Mouse (Mus musculus): ENCODE measurements at regions not wholly inside any gene's neighbourhood (a gene's known extent, or its start where the extent isn't known, plus 50 kb on each side); places are given as distances from the start of the nearest gene placed in this dataset.

GRCm38 (mm10) chr13:112152614-112153550 lies 135.4 kb upstream of the Ankrd55 start:
- Histone ChIP-seq H3K9me3 (replicated peaks; ENCODE audit: control insufficient read depth, low read length) (0 out of 2 replicates have a peak, but pooled peaks cover 3% of the 10 kb centered on the region), H3K27me3 (replicated peaks; ENCODE audit: control insufficient read depth, insufficient read depth, low read length) (no peaks in the 10 kb centered on the region), H3K27ac (ENCODE audit: low read depth, low read length) (no peak overlapping the region), H3K9ac (ENCODE audit: low read length) (peak overlapping the region; percentile 18; the same call in 1 of the 2 replicates), H3K4me3 (ENCODE audit: low read depth, low read length) (no peak overlapping the region), H3K4me1 (ENCODE audit: control insufficient read depth, insufficient read depth, low read length) (peaks cover 10% of the 10 kb centered on the region; the same call in 1 of the 2 replicates), H3K36me3 (ENCODE audit: control insufficient read depth, insufficient read depth, low read length) (no peaks in the 10 kb centered on the region), H3K4me2 (ENCODE audit: low read length) (peak overlapping the region; percentile 30)
- WGBS = 17% methylated on average over 27 of the region's 27 CpGs
- DNase-seq (ENCODE audit: low spot score) (peak; percentile 17), ATAC-seq (peak; percentile 26; the same call in 1 of the 2 replicates)

- Histone ChIP-seq H3K36me3 (ENCODE audit: control insufficient read depth, insufficient read depth, low read length) (no peaks in the 10 kb centered on the region), H3K4me1 (ENCODE audit: control insufficient read depth, insufficient read depth, low read length) (peaks cover 10% of the 10 kb centered on the region; the same call in 1 of the 2 replicates), H3K9me3 (replicated peaks; ENCODE audit: control insufficient read depth, low read length) (0 out of 2 replicates have a peak, but pooled peaks cover 3% of the 10 kb centered on the region), H3K27me3 (replicated peaks; ENCODE audit: control insufficient read depth, insufficient read depth, low read length) (no peaks in the 10 kb centered on the region), H3K4me2 (ENCODE audit: low read length) (no peak overlapping the region), H3K9ac (ENCODE audit: low read length) (no peak overlapping the region), H3K27ac (ENCODE audit: low read depth, low read length) (no peak overlapping the region), H3K4me3 (ENCODE audit: low read depth, low read length) (no peak overlapping the region)
- DNase-seq (ENCODE audit: low spot score) (peak; percentile 30), ATAC-seq (no peak)
- 46% methylated on average over 4 of the region's 4 CpGs for WGBS
Observed at GRCm38 (mm10) chr13:112153681-112154127, 134.5 kb upstream of the Ankrd55 start.

- H3K36me3 ChIP-seq (ENCODE audit: control insufficient read depth, insufficient read depth, low read length) = no peaks in the 10 kb centered on the region
- H3K4me3 ChIP-seq (ENCODE audit: low read depth, low read length) = no peak overlapping the region
- ATAC-seq (peak; percentile 37; the same call in 1 of the 2 replicates), DNase-seq (ENCODE audit: low spot score) (no peak)
- no peak overlapping the region for H3K9ac ChIP-seq (ENCODE audit: low read length)
- no peak overlapping the region for H3K27ac ChIP-seq (ENCODE audit: low read depth, low read length)
- 0 out of 2 replicates have a peak, but pooled peaks cover 3% of the 10 kb centered on the region for H3K9me3 ChIP-seq (replicated peaks; ENCODE audit: control insufficient read depth, low read length)
- H3K4me1 ChIP-seq (ENCODE audit: control insufficient read depth, insufficient read depth, low read length) = peaks cover 6% of the 10 kb centered on the region
- 81% methylated on average over 9 of the region's 9 CpGs for WGBS
- H3K27me3 ChIP-seq (replicated peaks; ENCODE audit: control insufficient read depth, insufficient read depth, low read length) = no peaks in the 10 kb centered on the region
- H3K4me2 ChIP-seq (ENCODE audit: low read length) = no peak overlapping the region
Observed at GRCm38 (mm10) chr13:112159430-112160172, 128.7 kb upstream of the Ankrd55 start.

GRCm38 (mm10) chr13:112160173-112160641 lies 128.0 kb upstream of the Ankrd55 start:
- H3K27me3 ChIP-seq (replicated peaks; ENCODE audit: control insufficient read depth, insufficient read depth, low read length) = no peaks in the 10 kb centered on the region
- 0 out of 2 replicates have a peak, but pooled peaks cover 3% of the 10 kb centered on the region for H3K9me3 ChIP-seq (replicated peaks; ENCODE audit: control insufficient read depth, low read length)
- H3K27ac ChIP-seq (ENCODE audit: low read depth, low read length) = no peak overlapping the region
- no peak overlapping the region for H3K4me2 ChIP-seq (ENCODE audit: low read length)
- H3K9ac ChIP-seq (ENCODE audit: low read length) = no peak overlapping the region
- no peaks in the 10 kb centered on the region for H3K36me3 ChIP-seq (ENCODE audit: control insufficient read depth, insufficient read depth, low read length)
- ATAC-seq = peak; percentile 48; the same call in 1 of the 2 replicates
- H3K4me3 ChIP-seq (ENCODE audit: low read depth, low read length) = no peak overlapping the region
- WGBS = 60% methylated on average over 2 of the region's 2 CpGs
- DNase-seq (ENCODE audit: low spot score) = peak; percentile 34
- peaks cover 6% of the 10 kb centered on the region for H3K4me1 ChIP-seq (ENCODE audit: control insufficient read depth, insufficient read depth, low read length)

GRCm38 (mm10) chr13:112160726-112161125 lies 127.5 kb upstream of the Ankrd55 start:
- DNase-seq (ENCODE audit: low spot score) (no peak), ATAC-seq (no peak)
- H3K36me3 ChIP-seq (ENCODE audit: control insufficient read depth, insufficient read depth, low read length) = no peaks in the 10 kb centered on the region
- H3K4me1 ChIP-seq (ENCODE audit: control insufficient read depth, insufficient read depth, low read length) = peaks cover 8% of the 10 kb centered on the region
- H3K27me3 ChIP-seq (replicated peaks; ENCODE audit: control insufficient read depth, insufficient read depth, low read length) = no peaks in the 10 kb centered on the region
- H3K27ac ChIP-seq (ENCODE audit: low read depth, low read length) = no peak overlapping the region
- no peak overlapping the region for H3K9ac ChIP-seq (ENCODE audit: low read length)
- no peak overlapping the region for H3K4me3 ChIP-seq (ENCODE audit: low read depth, low read length)
- no peak overlapping the region for H3K4me2 ChIP-seq (ENCODE audit: low read length)
- 0 out of 2 replicates have a peak, but pooled peaks cover 3% of the 10 kb centered on the region for H3K9me3 ChIP-seq (replicated peaks; ENCODE audit: control insufficient read depth, low read length)
- 72% methylated on average over 2 of the region's 2 CpGs for WGBS

- no peak overlapping the region for H3K4me2 ChIP-seq (ENCODE audit: low read length)
- H3K27me3 ChIP-seq (replicated peaks; ENCODE audit: control insufficient read depth, insufficient read depth, low read length) = no peaks in the 10 kb centered on the region
- ATAC-seq (no peak), DNase-seq (ENCODE audit: low spot score) (no peak)
- peaks cover 18% of the 10 kb centered on the region for H3K4me1 ChIP-seq (ENCODE audit: control insufficient read depth, insufficient read depth, low read length)
- no peak overlapping the region for H3K27ac ChIP-seq (ENCODE audit: low read depth, low read length)
- 98% methylated on average over 2 of the region's 2 CpGs for WGBS
- no peaks in the 10 kb centered on the region for H3K36me3 ChIP-seq (ENCODE audit: control insufficient read depth, insufficient read depth, low read length)
- H3K4me3 ChIP-seq (ENCODE audit: low read depth, low read length) = no peak overlapping the region
- H3K9ac ChIP-seq (ENCODE audit: low read length) = no peak overlapping the region
- 0 out of 2 replicates have a peak, but pooled peaks cover 3% of the 10 kb centered on the region for H3K9me3 ChIP-seq (replicated peaks; ENCODE audit: control insufficient read depth, low read length)
Observed at GRCm38 (mm10) chr13:112161886-112162285, 126.4 kb upstream of the Ankrd55 start.

GRCm38 (mm10) chr13:112165921-112166320 lies 122.3 kb upstream of the Ankrd55 start:
- Histone ChIP-seq H3K4me2 (ENCODE audit: low read length) (peak overlapping the region; percentile 28), H3K4me1 (ENCODE audit: control insufficient read depth, insufficient read depth, low read length) (peaks cover 11% of the 10 kb centered on the region), H3K36me3 (ENCODE audit: control insufficient read depth, insufficient read depth, low read length) (no peaks in the 10 kb centered on the region), H3K27me3 (replicated peaks; ENCODE audit: control insufficient read depth, insufficient read depth, low read length) (no peaks in the 10 kb centered on the region), H3K9ac (ENCODE audit: low read length) (no peak overlapping the region), H3K9me3 (replicated peaks; ENCODE audit: control insufficient read depth, low read length) (no peaks in the 10 kb centered on the region), H3K4me3 (ENCODE audit: low read depth, low read length) (no peak overlapping the region), H3K27ac (ENCODE audit: low read depth, low read length) (peak overlapping the region; percentile 64)
- DNase-seq (ENCODE audit: low spot score) (peak; percentile 69), ATAC-seq (peak; percentile 79)
- WGBS = 10% methylated on average over 2 of the region's 2 CpGs

GRCm38 (mm10) chr13:112166338-112166802 lies 121.9 kb upstream of the Ankrd55 start:
- no peaks in the 10 kb centered on the region for H3K36me3 ChIP-seq (ENCODE audit: control insufficient read depth, insufficient read depth, low read length)
- H3K4me3 ChIP-seq (ENCODE audit: low read depth, low read length) = no peak overlapping the region
- H3K27ac ChIP-seq (ENCODE audit: low read depth, low read length) = peak overlapping the region; percentile 64
- peak overlapping the region; percentile 28 for H3K4me2 ChIP-seq (ENCODE audit: low read length)
- ATAC-seq (peak; percentile 89), DNase-seq (ENCODE audit: low spot score) (peak; percentile 75)
- 3% methylated on average over 10 of the region's 10 CpGs for WGBS
- H3K4me1 ChIP-seq (ENCODE audit: control insufficient read depth, insufficient read depth, low read length) = peaks cover 11% of the 10 kb centered on the region
- H3K27me3 ChIP-seq (replicated peaks; ENCODE audit: control insufficient read depth, insufficient read depth, low read length) = no peaks in the 10 kb centered on the region
- H3K9ac ChIP-seq (ENCODE audit: low read length) = peak overlapping the region; percentile 17; the same call in 1 of the 2 replicates
- no peaks in the 10 kb centered on the region for H3K9me3 ChIP-seq (replicated peaks; ENCODE audit: control insufficient read depth, low read length)

All from forebrain, embryonic 14.5 days (tissue).